Mouse (Mus musculus) gastrocnemius, postnatal 4 days (tissue): ENCODE measurements at regions not wholly inside any gene's neighbourhood (a gene's known extent, or its start where the extent isn't known, plus 50 kb on each side); places are given as distances from the start of the nearest gene placed in this dataset.

Experiments
- DNase-seq, 2 experiments: peaks; one replicate each; pipeline ENCODE4 v3.0.0; 2021 to 2022; ENCODE audit warnings: low spot score in 2 of 2, mixed read lengths in 2 of 2

GRCm38 (mm10) chr2:167759603-167760390 lies 70.2 kb upstream of the Tmem189 start:
- no peak for DNase-seq

GRCm38 (mm10) chr2:167757157-167757780 lies 67.6 kb upstream of the Tmem189 start:
- DNase-seq = no peak

GRCm38 (mm10) chr2:167756721-167757120 lies 67.1 kb upstream of the Tmem189 start:
- DNase-seq = no peak

GRCm38 (mm10) chr2:167754929-167755551 lies 65.4 kb upstream of the Tmem189 start:
- DNase-seq = no peak

GRCm38 (mm10) chr2:167753898-167754297 lies 64.3 kb upstream of the Tmem189 start:
- DNase-seq = no peak

GRCm38 (mm10) chr2:167752805-167753556 lies 63.4 kb upstream of the Tmem189 start:
- peak in 1 of 2 experiments; percentile 47 for DNase-seq

- DNase-seq = no peak
These were observed 62.0 kb upstream of the Tmem189 start for GRCm38 (mm10) chr2:167751585-167751984.

GRCm38 (mm10) chr2:167748297-167748696 lies 58.7 kb upstream of the Tmem189 start:
- DNase-seq = no peak

- DNase-seq = no peak
These were observed 57.7 kb upstream of the Tmem189 start for GRCm38 (mm10) chr2:167747164-167747843.

- DNase-seq = no peak
These were observed 56.7 kb upstream of the Tmem189 start for GRCm38 (mm10) chr2:167746344-167746743.

GRCm38 (mm10) chr2:167745409-167745808 lies 55.8 kb upstream of the Tmem189 start:
- no peak for DNase-seq

GRCm38 (mm10) chr2:167744080-167744479 lies 54.5 kb upstream of the Tmem189 start:
- no peak for DNase-seq

- no peak for DNase-seq
These were observed 52.9 kb upstream of the Tmem189 start for GRCm38 (mm10) chr2:167742479-167742878.

GRCm38 (mm10) chr2:167740516-167741189 lies 51.0 kb upstream of the Tmem189 start:
- DNase-seq = no peak
